ENCODE assay signal across 23 mouse cellular contexts in genomic region chr4:138049547-138049946, GRCm38 (mm10). TPM values are rescaled to one million over a fixed set of nuclear protein-coding genes. Genes with fewer than 3 reads are reported as not detected.
DNase-seq lines count a peak whose midpoint lies in the region; ATAC-seq and TF ChIP-seq lines count a peak whose summit lies in the region.
"Had no signal": no experiment of that assay in that cellular context is flagged by ENCODE, and none has a peak within 500 bp of the region (broad histone marks: within the 10 kb centered on the region; RNA-seq: fewer than 3 reads in every experiment).

No protein-coding gene starts in this region.

- H3K4me1 ChIP-seq in forebrain, embryonic 16.5 days (replicated peaks; ENCODE audit: control insufficient read depth, insufficient read depth, low read length), result peaks cover 7% of the 10 kb centered on the region
- H3K4me1 ChIP-seq in forebrain, postnatal 0 days (ENCODE audit: insufficient read depth), result no peaks in the 10 kb centered on the region
- H3K4me1 ChIP-seq in limb, embryonic 11.5 days (ENCODE audit: control insufficient read depth, insufficient read depth, low read length), result no peaks in the 10 kb centered on the region
- H3K4me1 ChIP-seq in limb, embryonic 10.5 days, result no peaks in the 10 kb centered on the region

- TF ChIP-seq CTCF in forebrain, postnatal 0 days (IDR thresholded peaks at IDR 0.05; ENCODE audit: low read depth), result no peak

- 0 out of 2 replicates have a peak, but pooled peaks have one; percentile 26 for ATAC-seq in forebrain, embryonic 16.5 days
- ATAC-seq in forebrain, postnatal 0 days, result no peak
- no peak for ATAC-seq in limb, embryonic 11.5 days (ENCODE audit: insufficient number of reproducible peaks, low FRiP score, low TSS enrichment, low read depth)
- ATAC-seq: activated CD4-positive, CD25-positive, alpha-beta regulatory T cell, adult 4 months; hindbrain, postnatal 0 days; Patski had no signal

- no peak overlapping the region for H3K4me2 ChIP-seq in forebrain, embryonic 16.5 days (ENCODE audit: low read length)
- no peak overlapping the region for H3K4me2 ChIP-seq in forebrain, postnatal 0 days (ENCODE audit: low read depth)
- H3K4me2 ChIP-seq in limb, embryonic 11.5 days (ENCODE audit: low read depth, severe bottlenecking), result no peak overlapping the region
- H3K4me2 ChIP-seq: embryonic facial prominence, embryonic 15.5 days; heart, embryonic 11.5 days had no signal

- H3K36me3 ChIP-seq in forebrain, embryonic 16.5 days (ENCODE audit: control insufficient read depth, insufficient read depth), result peaks cover 11% of the 10 kb centered on the region
- H3K36me3 ChIP-seq in forebrain, postnatal 0 days (ENCODE audit: insufficient read depth), result peaks cover 11% of the 10 kb centered on the region; the same call in 1 of the 2 replicates
- peaks cover 16% of the 10 kb centered on the region for H3K36me3 ChIP-seq in limb, embryonic 11.5 days (ENCODE audit: control insufficient read depth, insufficient read depth, low read length)
- H3K36me3 ChIP-seq in limb, embryonic 10.5 days, result peaks cover 99% of the 10 kb centered on the region

- peak; percentile 60 to 66 for DNase-seq in cerebellum, postnatal 25 days
- DNase-seq in cerebellum, adult 8-10 months, result no peak
- no peak for DNase-seq in forebrain, postnatal 0 days
- DNase-seq in limb, embryonic 11.5 days (ENCODE audit: low spot score), result peak; percentile 27
- DNase-seq in limb, embryonic 10.5 days (ENCODE audit: low spot score), result no peak
- DNase-seq in mesoderm, embryonic 11.5 days (ENCODE audit: low read depth, low spot score), result peak; percentile 13
- DNase-seq in spleen, postnatal 10 days (ENCODE audit: low spot score in 2 of 2), result no peak
- DNase-seq: adrenal gland, postnatal 14 days; cerebellum, adult 9-11 months; embryo, embryonic 11 days; gastrocnemius, postnatal 14 days; heart, adult 2 months; heart, postnatal 36 days; kidney, adult 11 months; kidney, adult 9 months had no signal

- H3K9ac ChIP-seq in forebrain, embryonic 16.5 days (replicated peaks; ENCODE audit: low read depth, low read length), result no peak overlapping the region
- no peak overlapping the region for H3K9ac ChIP-seq in forebrain, postnatal 0 days
- no peak overlapping the region for H3K9ac ChIP-seq in limb, embryonic 11.5 days (ENCODE audit: low read length)
- H3K9ac ChIP-seq: embryonic facial prominence, embryonic 15.5 days had no signal

- H3K9me3 ChIP-seq in forebrain, embryonic 16.5 days (ENCODE audit: control insufficient read depth, low read length), result peaks cover 2% of the 10 kb centered on the region; the same call in 1 of the 2 replicates
- no peaks in the 10 kb centered on the region for H3K9me3 ChIP-seq in forebrain, postnatal 0 days (ENCODE audit: low read length)
- no peaks in the 10 kb centered on the region for H3K9me3 ChIP-seq in limb, embryonic 11.5 days (ENCODE audit: control insufficient read depth, low read length)
- H3K9me3 ChIP-seq in limb, embryonic 10.5 days (replicated peaks), result no peaks in the 10 kb centered on the region
- H3K9me3 ChIP-seq: embryonic facial prominence, embryonic 15.5 days had no signal

- H3K27ac ChIP-seq in forebrain, embryonic 16.5 days (ENCODE audit: low read length), result 0 out of 2 replicates have a peak overlapping the region, but pooled peaks have one; percentile 10
- no peak overlapping the region for H3K27ac ChIP-seq in forebrain, postnatal 0 days (ENCODE audit: low read depth, low read length)
- no peak overlapping the region for H3K27ac ChIP-seq in limb, embryonic 11.5 days (replicated peaks; ENCODE audit: low read depth, low read length)
- H3K27ac ChIP-seq in limb, embryonic 10.5 days, result no peak overlapping the region
- H3K27ac ChIP-seq: embryonic facial prominence, embryonic 15.5 days; heart, adult 2 months; hindbrain, postnatal 0 days; kidney, postnatal 0 days had no signal

- 52% methylated on average over 6 of the region's 6 CpGs for WGBS in forebrain, embryonic 16.5 days
- 39% methylated on average over 6 of the region's 6 CpGs for WGBS in forebrain, postnatal 0 days
- 50% methylated on average over 6 of the region's 6 CpGs for WGBS in limb, embryonic 11.5 days
- 62% methylated on average over 6 of the region's 6 CpGs for WGBS in limb, embryonic 10.5 days

- H3K27me3 ChIP-seq in forebrain, embryonic 16.5 days (replicated peaks; ENCODE audit: control insufficient read depth, insufficient read depth, low read length), result no peaks in the 10 kb centered on the region
- H3K27me3 ChIP-seq in forebrain, postnatal 0 days (ENCODE audit: insufficient read depth, low read length), result no peaks in the 10 kb centered on the region
- no peaks in the 10 kb centered on the region for H3K27me3 ChIP-seq in limb, embryonic 11.5 days (ENCODE audit: control insufficient read depth, insufficient read depth, low read length)
- no peaks in the 10 kb centered on the region for H3K27me3 ChIP-seq in limb, embryonic 10.5 days (ENCODE audit: low read depth, poor library complexity, severe bottlenecking)
- H3K27me3 ChIP-seq: CH12.LX; embryonic facial prominence, embryonic 15.5 days; Patski had no signal

- H3K4me3 ChIP-seq in forebrain, embryonic 16.5 days (replicated peaks; ENCODE audit: low read length), result no peak overlapping the region
- H3K4me3 ChIP-seq in forebrain, postnatal 0 days (ENCODE audit: low read depth, low read length), result no peak overlapping the region
- no peak overlapping the region for H3K4me3 ChIP-seq in limb, embryonic 11.5 days (ENCODE audit: low read depth, low read length)
- H3K4me3 ChIP-seq in limb, embryonic 10.5 days, result no peak overlapping the region
- H3K4me3 ChIP-seq: embryonic facial prominence, embryonic 15.5 days; heart, adult 2 months had no signal

RNA-seq across cellular contexts. Expression of gene Eif4g3, which starts 56.7 kb away (rescaled TPM):
- polyA plus RNA-seq in forebrain, embryonic 16.5 days (2015; fragmentation: Nextera tagmentation; extraction: Ambion mirVana), result 47.0 and 51.7 TPM in 2 replicates
- total RNA-seq in forebrain, postnatal 0 days (2014; rRNA removed), result 61.9 and 67.0 TPM in 2 replicates
- 28.8 and 38.4 TPM in 2 replicates for polyA plus RNA-seq in forebrain, postnatal 0 days (2015; fragmentation: Nextera tagmentation; extraction: Ambion mirVana)
- 45.5 and 51.3 TPM in 2 replicates for polyA plus RNA-seq in limb, embryonic 11.5 days (2014; fragmentation: Nextera tagmentation; extraction: Ambion mirVana)
- polyA plus RNA-seq in limb, embryonic 10.5 days (2016; fragmentation: Nextera tagmentation; extraction: Ambion mirVana), result 42.7 and 42.9 TPM in 2 replicates

Comparison
In these comparisons a context has a peak if more than half of its experiments do, and no peak if none do; other contexts are left out.
1. DNase-seq: peak in cerebellum, postnatal 25 days (2 of 2), limb, embryonic 11.5 days (single experiment) and mesoderm, embryonic 11.5 days (single experiment); none in cerebellum, adult 8-10 months (single experiment), forebrain, postnatal 0 days (single experiment), limb, embryonic 10.5 days (single experiment) and spleen, postnatal 10 days (0 of 2).